Mouse (Mus musculus): ENCODE measurements around the gene Ank3. TPM values are rescaled to one million over a fixed set of nuclear protein-coding genes. Genes with fewer than 3 reads are reported as not detected.

Gene Ank3
- polyA plus RNA-seq, 1 experiment from 2014 or later = 24.5 TPM

- 7% methylated on average over 14 of the region's 14 CpGs for WGBS
- Histone ChIP-seq H3K9me3 (ENCODE audit: low read length) (no peaks in the 10 kb centered on the region), H3K27me3 (replicated peaks; ENCODE audit: insufficient read depth, low read length) (no peaks in the 10 kb centered on the region), H3K4me2 (replicated peaks; ENCODE audit: low read depth, low read length) (peak overlapping the region; percentile 56), H3K4me3 (ENCODE audit: low read depth, low read length) (peak overlapping the region; percentile 12; the same call in 1 of the 2 replicates), H3K4me1 (ENCODE audit: insufficient read depth, low read depth, low read length) (peaks cover 10% of the 10 kb centered on the region; the same call in 1 of the 2 replicates), H3K36me3 (ENCODE audit: insufficient read depth, low read length) (no peaks in the 10 kb centered on the region), H3K27ac (ENCODE audit: low read length) (peak overlapping the region; percentile 69), H3K9ac (replicated peaks; ENCODE audit: low read depth) (no peak overlapping the region)
- no peak for DNase-seq (ENCODE audit: low spot score)
- TF ChIP-seq EP300 (IDR thresholded peaks at IDR 0.05) = no peak
- TF ChIP-seq CTCF (IDR thresholded peaks at IDR 0.05) = no peak
- ATAC-seq = no peak
Measured at GRCm38 (mm10) chr10:69924845-69925244, 526.3 kb downstream of the Ank3 start.

- DNase-seq (ENCODE audit: low spot score) (peak; percentile 81), ATAC-seq (peak; percentile 52)
- Histone ChIP-seq H3K27me3 (replicated peaks; ENCODE audit: insufficient read depth, low read length) (no peaks in the 10 kb centered on the region), H3K4me2 (replicated peaks; ENCODE audit: low read depth, low read length) (peak overlapping the region; percentile 56), H3K4me3 (ENCODE audit: low read depth, low read length) (peak overlapping the region; percentile 12), H3K36me3 (ENCODE audit: insufficient read depth, low read length) (no peaks in the 10 kb centered on the region), H3K27ac (ENCODE audit: low read length) (peak overlapping the region; percentile 69), H3K4me1 (ENCODE audit: insufficient read depth, low read depth, low read length) (peaks cover 10% of the 10 kb centered on the region; the same call in 1 of the 2 replicates), H3K9me3 (ENCODE audit: low read length) (no peaks in the 10 kb centered on the region), H3K9ac (replicated peaks; ENCODE audit: low read depth) (no peak overlapping the region)
- WGBS = under 1% methylated on average over 19 of the region's 19 CpGs
- no peak for TF ChIP-seq CTCF (IDR thresholded peaks at IDR 0.05)
- 0 out of 2 replicates have a peak, but pooled peaks have one; percentile 10 for TF ChIP-seq EP300 (IDR thresholded peaks at IDR 0.05)
Measured at GRCm38 (mm10) chr10:69925285-69926157, 526.9 kb downstream of the Ank3 start.

GRCm38 (mm10) chr10:69926158-69926882 lies 527.7 kb downstream of the Ank3 start:
- ATAC-seq (no peak), DNase-seq (ENCODE audit: low spot score) (peak; percentile 69)
- H3K9me3 ChIP-seq (ENCODE audit: low read length) = no peaks in the 10 kb centered on the region

GRCm38 (mm10) chr10:69927012-69927411 lies 528.4 kb downstream of the Ank3 start:
- peaks cover 10% of the 10 kb centered on the region; the same call in 1 of the 2 replicates for H3K4me1 ChIP-seq (ENCODE audit: insufficient read depth, low read depth, low read length)
- DNase-seq (ENCODE audit: low spot score) = no peak
- ATAC-seq = no peak
- no peak overlapping the region for H3K4me3 ChIP-seq (ENCODE audit: low read depth, low read length)
- TF ChIP-seq EP300 (IDR thresholded peaks at IDR 0.05) (no peak), CTCF (IDR thresholded peaks at IDR 0.05) (no peak)
- H3K27ac ChIP-seq (ENCODE audit: low read length) = peak overlapping the region; percentile 6; the same call in 1 of the 2 replicates
- no peaks in the 10 kb centered on the region for H3K9me3 ChIP-seq (ENCODE audit: low read length)
- no peaks in the 10 kb centered on the region for H3K27me3 ChIP-seq (replicated peaks; ENCODE audit: insufficient read depth, low read length)
- no peak overlapping the region for H3K9ac ChIP-seq (replicated peaks; ENCODE audit: low read depth)
- H3K36me3 ChIP-seq (ENCODE audit: insufficient read depth, low read length) = no peaks in the 10 kb centered on the region
- H3K4me2 ChIP-seq (replicated peaks; ENCODE audit: low read depth, low read length) = peak overlapping the region; percentile 56
- 11% methylated on average over 9 of the region's 9 CpGs for WGBS

More at GRCm38 (mm10) chr10:69926158-69926882, 527.7 kb downstream of the Ank3 start:
- peak overlapping the region; percentile 69 for H3K27ac ChIP-seq (ENCODE audit: low read length)
- WGBS = 1% methylated on average over 11 of the region's 11 CpGs
- no peak overlapping the region for H3K9ac ChIP-seq (replicated peaks; ENCODE audit: low read depth)
- peak overlapping the region; percentile 56 for H3K4me2 ChIP-seq (replicated peaks; ENCODE audit: low read depth, low read length)
- H3K4me3 ChIP-seq (ENCODE audit: low read depth, low read length) = 0 out of 2 replicates have a peak overlapping the region, but pooled peaks have one; percentile 12
- TF ChIP-seq CTCF (IDR thresholded peaks at IDR 0.05) (no peak), EP300 (IDR thresholded peaks at IDR 0.05) (no peak)
- no peaks in the 10 kb centered on the region for H3K36me3 ChIP-seq (ENCODE audit: insufficient read depth, low read length)
- peaks cover 10% of the 10 kb centered on the region; the same call in 1 of the 2 replicates for H3K4me1 ChIP-seq (ENCODE audit: insufficient read depth, low read depth, low read length)
- no peaks in the 10 kb centered on the region for H3K27me3 ChIP-seq (replicated peaks; ENCODE audit: insufficient read depth, low read length)

GRCm38 (mm10) chr10:69928358-69928757 lies 529.8 kb downstream of the Ank3 start:
- WGBS = 52% methylated on average over 7 of the region's 7 CpGs
- Histone ChIP-seq H3K4me2 (replicated peaks; ENCODE audit: low read depth, low read length) (no peak overlapping the region), H3K36me3 (ENCODE audit: insufficient read depth, low read length) (no peaks in the 10 kb centered on the region), H3K27me3 (replicated peaks; ENCODE audit: insufficient read depth, low read length) (no peaks in the 10 kb centered on the region), H3K9me3 (ENCODE audit: low read length) (no peaks in the 10 kb centered on the region), H3K27ac (ENCODE audit: low read length) (0 out of 2 replicates have a peak overlapping the region, but pooled peaks have one; percentile 26), H3K4me3 (ENCODE audit: low read depth, low read length) (no peak overlapping the region), H3K4me1 (ENCODE audit: insufficient read depth, low read depth, low read length) (peaks cover 10% of the 10 kb centered on the region; the same call in 1 of the 2 replicates), H3K9ac (replicated peaks; ENCODE audit: low read depth) (no peak overlapping the region)
- TF ChIP-seq CTCF (IDR thresholded peaks at IDR 0.05) (no peak), EP300 (IDR thresholded peaks at IDR 0.05) (no peak)
- peak; percentile 34 for ATAC-seq
- peak; percentile 68 for DNase-seq (ENCODE audit: low spot score)

GRCm38 (mm10) chr10:69930503-69930902 lies 531.9 kb downstream of the Ank3 start:
- Histone ChIP-seq H3K4me1 (ENCODE audit: insufficient read depth, low read depth, low read length) (peaks cover 6% of the 10 kb centered on the region; the same call in 1 of the 2 replicates), H3K9ac (replicated peaks; ENCODE audit: low read depth) (no peak overlapping the region), H3K4me2 (replicated peaks; ENCODE audit: low read depth, low read length) (no peak overlapping the region), H3K27me3 (replicated peaks; ENCODE audit: insufficient read depth, low read length) (no peaks in the 10 kb centered on the region), H3K36me3 (ENCODE audit: insufficient read depth, low read length) (no peaks in the 10 kb centered on the region), H3K9me3 (ENCODE audit: low read length) (no peaks in the 10 kb centered on the region), H3K27ac (ENCODE audit: low read length) (no peak overlapping the region), H3K4me3 (ENCODE audit: low read depth, low read length) (no peak overlapping the region)
- 58% methylated on average over 8 of the region's 8 CpGs for WGBS
- TF ChIP-seq EP300 (IDR thresholded peaks at IDR 0.05) (no peak), CTCF (IDR thresholded peaks at IDR 0.05) (no peak)
- ATAC-seq = peak; percentile 74
- DNase-seq (ENCODE audit: low spot score) = peak; percentile 70

Data from lung, postnatal 0 days (tissue).